Mouse (Mus musculus): ENCODE measurements at regions not wholly inside any gene's neighbourhood (a gene's known extent, or its start where the extent isn't known, plus 50 kb on each side); places are given as distances from the start of the nearest gene placed in this dataset.

DNA sequence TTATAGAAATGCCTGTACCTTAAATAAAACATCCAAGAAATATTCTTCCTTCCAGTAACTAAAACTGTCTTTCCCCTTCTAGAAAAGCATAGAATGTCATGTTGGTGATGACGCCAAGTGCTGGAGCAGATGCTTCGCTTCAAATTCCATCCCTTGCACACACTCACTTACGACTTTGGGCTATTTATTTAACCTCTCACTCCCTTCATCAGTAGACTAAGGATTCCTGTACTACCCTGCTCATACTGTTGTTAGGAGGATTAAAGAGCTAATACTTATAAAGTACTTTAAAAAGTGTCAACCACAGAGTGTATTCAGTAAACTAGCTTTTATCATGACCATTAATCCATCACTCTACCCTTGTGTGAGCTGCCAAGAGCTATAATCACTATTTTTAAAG is 296.8 kb upstream of the Cited2 start:
- no peak overlapping the region for H3K4me3 ChIP-seq (ENCODE audit: insufficient read depth, low read depth, low read length)
- TF ChIP-seq POLR2A (IDR thresholded peaks at IDR 0.05; ENCODE audit: extremely low read depth, insufficient read depth, low read length) (no peak), CTCF (IDR thresholded peaks at IDR 0.05; ENCODE audit: low read depth, low read length) (no peak)
- WGBS = 89% methylated on average over 3 of the region's 3 CpGs
- no peak for DNase-seq (ENCODE audit: extremely low read depth, low read depth, low spot score)
- peaks cover 1% of the 10 kb centered on the region; the same call in 1 of the 2 replicates for H3K4me1 ChIP-seq (ENCODE audit: control insufficient read depth, insufficient read depth, low read length)
- no peak overlapping the region for H3K9ac ChIP-seq (ENCODE audit: low read depth, low read length)
- H3K27me3 ChIP-seq (ENCODE audit: control insufficient read depth, insufficient read depth, low read length) = no peaks in the 10 kb centered on the region
- no peak overlapping the region for H3K27ac ChIP-seq (replicated peaks; ENCODE audit: insufficient read depth, low read depth, low read length)
- no peaks in the 10 kb centered on the region for H3K36me3 ChIP-seq (ENCODE audit: control insufficient read depth, insufficient read depth, low read length)
- H3K79me2 ChIP-seq (ENCODE audit: control insufficient read depth, insufficient read depth, low read length) = no peaks in the 10 kb centered on the region

- Histone ChIP-seq H3K4me3 (ENCODE audit: insufficient read depth, low read depth, low read length) (no peak overlapping the region), H3K79me2 (ENCODE audit: control insufficient read depth, insufficient read depth, low read length) (no peaks in the 10 kb centered on the region), H3K36me3 (ENCODE audit: control insufficient read depth, insufficient read depth, low read length) (no peaks in the 10 kb centered on the region), H3K27me3 (ENCODE audit: control insufficient read depth, insufficient read depth, low read length) (no peaks in the 10 kb centered on the region), H3K9ac (ENCODE audit: low read depth, low read length) (no peak overlapping the region), H3K4me1 (ENCODE audit: control insufficient read depth, insufficient read depth, low read length) (peaks cover 1% of the 10 kb centered on the region; the same call in 1 of the 2 replicates), H3K27ac (replicated peaks; ENCODE audit: insufficient read depth, low read depth, low read length) (no peak overlapping the region)
- DNase-seq (ENCODE audit: extremely low read depth, low read depth, low spot score) = no peak
- TF ChIP-seq CTCF (IDR thresholded peaks at IDR 0.05; ENCODE audit: low read depth, low read length) = no peak
- no peak for TF ChIP-seq POLR2A (IDR thresholded peaks at IDR 0.05; ENCODE audit: extremely low read depth, insufficient read depth, low read length)
These were observed 295.7 kb upstream of the Cited2 start for GRCm38 (mm10) chr10:17427316-17427715.

GRCm38 (mm10) chr10:17428315-17428714 is 294.7 kb upstream of the Cited2 start:
- H3K27ac ChIP-seq (replicated peaks; ENCODE audit: insufficient read depth, low read depth, low read length) = no peak overlapping the region
- 84% methylated on average over 3 of the region's 3 CpGs for WGBS
- H3K36me3 ChIP-seq (ENCODE audit: control insufficient read depth, insufficient read depth, low read length) = no peaks in the 10 kb centered on the region
- no peaks in the 10 kb centered on the region for H3K79me2 ChIP-seq (ENCODE audit: control insufficient read depth, insufficient read depth, low read length)
- peaks cover 1% of the 10 kb centered on the region; the same call in 1 of the 2 replicates for H3K4me1 ChIP-seq (ENCODE audit: control insufficient read depth, insufficient read depth, low read length)
- no peak for DNase-seq (ENCODE audit: extremely low read depth, low read depth, low spot score)
- no peaks in the 10 kb centered on the region for H3K27me3 ChIP-seq (ENCODE audit: control insufficient read depth, insufficient read depth, low read length)
- TF ChIP-seq CTCF (IDR thresholded peaks at IDR 0.05; ENCODE audit: low read depth, low read length) = no peak
- TF ChIP-seq POLR2A (IDR thresholded peaks at IDR 0.05; ENCODE audit: extremely low read depth, insufficient read depth, low read length) = no peak
- no peak overlapping the region for H3K4me3 ChIP-seq (ENCODE audit: insufficient read depth, low read depth, low read length)
- no peak overlapping the region for H3K9ac ChIP-seq (ENCODE audit: low read depth, low read length)

DNA sequence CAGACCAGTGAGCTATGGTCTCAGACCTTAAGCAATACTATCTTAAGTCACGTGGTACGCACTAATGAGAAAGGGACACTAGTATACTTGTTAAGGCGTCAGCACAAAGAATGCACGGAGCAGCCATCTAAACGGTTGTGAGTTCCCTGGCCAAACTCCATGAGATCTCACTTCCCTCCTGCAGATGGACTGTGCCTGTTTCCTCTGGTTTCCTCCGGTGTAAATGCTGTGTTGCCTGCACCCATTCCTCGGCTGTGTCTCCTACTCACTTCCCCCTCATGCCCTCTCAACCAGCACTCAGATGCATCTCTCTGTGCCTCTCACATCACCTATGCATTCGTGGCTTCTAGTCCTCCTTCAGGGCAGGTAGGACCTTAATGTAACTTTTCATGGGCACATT is 291.9 kb upstream of the Cited2 start:
- no peak for DNase-seq (ENCODE audit: extremely low read depth, low read depth, low spot score)
- H3K27ac ChIP-seq (replicated peaks; ENCODE audit: insufficient read depth, low read depth, low read length) = no peak overlapping the region
- H3K4me1 ChIP-seq (ENCODE audit: control insufficient read depth, insufficient read depth, low read length) = no peaks in the 10 kb centered on the region
- no peak overlapping the region for H3K9ac ChIP-seq (ENCODE audit: low read depth, low read length)
- WGBS = 78% methylated on average over 8 of the region's 8 CpGs
- no peak for TF ChIP-seq CTCF (IDR thresholded peaks at IDR 0.05; ENCODE audit: low read depth, low read length)
- no peak for TF ChIP-seq POLR2A (IDR thresholded peaks at IDR 0.05; ENCODE audit: extremely low read depth, insufficient read depth, low read length)
- H3K27me3 ChIP-seq (ENCODE audit: control insufficient read depth, insufficient read depth, low read length) = no peaks in the 10 kb centered on the region
- H3K79me2 ChIP-seq (ENCODE audit: control insufficient read depth, insufficient read depth, low read length) = no peaks in the 10 kb centered on the region
- no peaks in the 10 kb centered on the region for H3K36me3 ChIP-seq (ENCODE audit: control insufficient read depth, insufficient read depth, low read length)
- H3K4me3 ChIP-seq (ENCODE audit: insufficient read depth, low read depth, low read length) = no peak overlapping the region

- Histone ChIP-seq H3K4me1 (ENCODE audit: control insufficient read depth, insufficient read depth, low read length) (no peaks in the 10 kb centered on the region), H3K9ac (ENCODE audit: low read depth, low read length) (no peak overlapping the region), H3K27me3 (ENCODE audit: control insufficient read depth, insufficient read depth, low read length) (no peaks in the 10 kb centered on the region), H3K27ac (replicated peaks; ENCODE audit: insufficient read depth, low read depth, low read length) (no peak overlapping the region), H3K4me3 (ENCODE audit: insufficient read depth, low read depth, low read length) (no peak overlapping the region), H3K79me2 (ENCODE audit: control insufficient read depth, insufficient read depth, low read length) (no peaks in the 10 kb centered on the region), H3K36me3 (ENCODE audit: control insufficient read depth, insufficient read depth, low read length) (no peaks in the 10 kb centered on the region)
- WGBS = 92% methylated on average over 4 of the region's 4 CpGs
- no peak for DNase-seq (ENCODE audit: extremely low read depth, low read depth, low spot score)
- TF ChIP-seq CTCF (IDR thresholded peaks at IDR 0.05; ENCODE audit: low read depth, low read length) (no peak), POLR2A (IDR thresholded peaks at IDR 0.05; ENCODE audit: extremely low read depth, insufficient read depth, low read length) (no peak)
These were observed 288.9 kb upstream of the Cited2 start for GRCm38 (mm10) chr10:17434098-17434497.

GRCm38 (mm10) chr10:17450240-17450639 is 272.8 kb upstream of the Cited2 start:
- Histone ChIP-seq H3K9ac (ENCODE audit: low read depth, low read length) (no peak overlapping the region), H3K4me1 (ENCODE audit: control insufficient read depth, insufficient read depth, low read length) (no peaks in the 10 kb centered on the region), H3K27ac (replicated peaks; ENCODE audit: insufficient read depth, low read depth, low read length) (no peak overlapping the region), H3K27me3 (ENCODE audit: control insufficient read depth, insufficient read depth, low read length) (no peaks in the 10 kb centered on the region), H3K79me2 (ENCODE audit: control insufficient read depth, insufficient read depth, low read length) (no peaks in the 10 kb centered on the region), H3K4me3 (ENCODE audit: insufficient read depth, low read depth, low read length) (no peak overlapping the region), H3K36me3 (ENCODE audit: control insufficient read depth, insufficient read depth, low read length) (no peaks in the 10 kb centered on the region)
- TF ChIP-seq CTCF (IDR thresholded peaks at IDR 0.05; ENCODE audit: low read depth, low read length) = no peak
- no peak for TF ChIP-seq POLR2A (IDR thresholded peaks at IDR 0.05; ENCODE audit: extremely low read depth, insufficient read depth, low read length)
- 87% methylated on average over 4 of the region's 4 CpGs for WGBS
- DNase-seq (ENCODE audit: extremely low read depth, low read depth, low spot score) = no peak
